Mouse (Mus musculus): ENCODE measurements at regions not wholly inside any gene's neighbourhood (a gene's known extent, or its start where the extent isn't known, plus 50 kb on each side); places are given as distances from the start of the nearest gene placed in this dataset.

GRCm38 (mm10) chr1:75833071-75833830 lies 287.2 kb downstream of the Slc4a3 start:
- no peak for DNase-seq (ENCODE audit: low spot score)

- DNase-seq (ENCODE audit: low spot score) = no peak
Observed at GRCm38 (mm10) chr1:75834361-75834760, 288.3 kb downstream of the Slc4a3 start.

- no peak for DNase-seq (ENCODE audit: low spot score)
Observed at GRCm38 (mm10) chr1:75839551-75840223, 293.6 kb downstream of the Slc4a3 start.

GRCm38 (mm10) chr1:75842396-75842795 lies 296.3 kb downstream of the Slc4a3 start:
- DNase-seq (ENCODE audit: low spot score) = no peak

GRCm38 (mm10) chr1:75843326-75843725 lies 297.3 kb downstream of the Slc4a3 start:
- no peak for DNase-seq (ENCODE audit: low spot score)

GRCm38 (mm10) chr1:75844123-75844522 lies 298.1 kb downstream of the Slc4a3 start:
- DNase-seq (ENCODE audit: low spot score) = no peak

- DNase-seq (ENCODE audit: low spot score) = no peak
Observed at GRCm38 (mm10) chr1:75844529-75844928, 298.5 kb downstream of the Slc4a3 start.

GRCm38 (mm10) chr1:75844981-75845380 lies 298.9 kb downstream of the Slc4a3 start:
- no peak for DNase-seq (ENCODE audit: low spot score)

- no peak for DNase-seq (ENCODE audit: low spot score)
Observed at GRCm38 (mm10) chr1:75845771-75846535, 299.9 kb downstream of the Slc4a3 start.

- DNase-seq (ENCODE audit: low spot score) = no peak
Observed at GRCm38 (mm10) chr1:75847681-75848080, 301.6 kb downstream of the Slc4a3 start.

GRCm38 (mm10) chr1:75848436-75848835 lies 302.4 kb downstream of the Slc4a3 start:
- no peak for DNase-seq (ENCODE audit: low spot score)

GRCm38 (mm10) chr1:75850131-75850530 lies 304.1 kb downstream of the Slc4a3 start:
- DNase-seq (ENCODE audit: low spot score) = no peak

GRCm38 (mm10) chr1:75858551-75859255 lies 312.6 kb downstream of the Slc4a3 start:
- DNase-seq (ENCODE audit: low spot score) = no peak

- DNase-seq (ENCODE audit: low spot score) = no peak
Observed at GRCm38 (mm10) chr1:75862757-75863156, 316.7 kb downstream of the Slc4a3 start.

- DNase-seq (ENCODE audit: low spot score) = no peak
Observed at GRCm38 (mm10) chr1:75866556-75866955, 320.5 kb downstream of the Slc4a3 start.

GRCm38 (mm10) chr1:75869414-75869813 lies 323.3 kb downstream of the Slc4a3 start:
- no peak for DNase-seq (ENCODE audit: low spot score)

- no peak for DNase-seq (ENCODE audit: low spot score)
Observed at GRCm38 (mm10) chr1:75869846-75870245, 323.8 kb downstream of the Slc4a3 start.

GRCm38 (mm10) chr1:75873911-75874310 lies 327.8 kb downstream of the Slc4a3 start:
- no peak for DNase-seq (ENCODE audit: low spot score)

- no peak for DNase-seq (ENCODE audit: low spot score)
Observed at GRCm38 (mm10) chr1:75877209-75877608, 331.1 kb downstream of the Slc4a3 start.

- DNase-seq (ENCODE audit: low spot score) = no peak
Observed at GRCm38 (mm10) chr1:75885632-75886031, 339.6 kb downstream of the Slc4a3 start.

- no peak for DNase-seq (ENCODE audit: low spot score)
Observed at GRCm38 (mm10) chr1:75888499-75889208, 342.6 kb downstream of the Slc4a3 start.

Data from ovary, postnatal 14 days (tissue).